In genomic region chr2:28629911-28630381, GRCm38 (mm10) we compare ENCODE assay signal across 13 mouse cellular contexts. TPM values are rescaled to one million over a fixed set of nuclear protein-coding genes. Genes with fewer than 3 reads are reported as not detected.
DNase-seq lines count a peak whose midpoint lies in the region; ATAC-seq and TF ChIP-seq lines count a peak whose summit lies in the region.
"Had no signal": no experiment of that assay in that cellular context is flagged by ENCODE, and none has a peak within 500 bp of the region (broad histone marks: within the 10 kb centered on the region; RNA-seq: fewer than 3 reads in every experiment).

No protein-coding gene starts in this region.

- H3K4me1 ChIP-seq in kidney, adult 2 months (ENCODE audit: control insufficient read depth, insufficient read depth, low read length): peaks cover 18% of the 10 kb centered on the region
- H3K4me1 ChIP-seq in limb, embryonic 13.5 days: peaks cover 19% of the 10 kb centered on the region
- H3K4me1 ChIP-seq in forebrain, embryonic 14.5 days (ENCODE audit: control insufficient read depth, insufficient read depth, low read length): no peaks in the 10 kb centered on the region
- H3K4me1 ChIP-seq: forebrain, embryonic 12.5 days had no signal

- peak; percentile 57; the same call in 1 of the 2 replicates for ATAC-seq in limb, embryonic 13.5 days (ENCODE audit: low FRiP score, low read depth)
- ATAC-seq in forebrain, embryonic 14.5 days: no peak

- no peak for TF ChIP-seq POLR2A in kidney, adult 2 months (IDR thresholded peaks at IDR 0.05; ENCODE audit: low read depth, low read length)

- peak; percentile 13 for DNase-seq in adrenal gland, postnatal 10 days
- no peak for DNase-seq in adrenal gland, postnatal 4 days (ENCODE audit: low spot score in 2 of 2)
- peak; percentile 88 for DNase-seq in kidney, adult 2 months
- DNase-seq in splenic B cell, adult 2 months (ENCODE audit: low read depth, low spot score): peak; percentile 57
- DNase-seq in gastrocnemius, adult 18-20 months (ENCODE audit: low spot score): no peak
- no peak for DNase-seq in right cerebral cortex, postnatal 36 days (ENCODE audit: low spot score in 2 of 2)
- no peak for DNase-seq in forebrain, embryonic 14.5 days (ENCODE audit: low spot score)
- DNase-seq: lung, postnatal 14 days had no signal

- H3K27me3 ChIP-seq in kidney, adult 2 months (replicated peaks; ENCODE audit: control insufficient read depth, insufficient read depth, low read length): no peaks in the 10 kb centered on the region
- H3K27me3 ChIP-seq in limb, embryonic 13.5 days: 0 out of 2 replicates have a peak, but pooled peaks cover 3% of the 10 kb centered on the region
- no peaks in the 10 kb centered on the region for H3K27me3 ChIP-seq in splenic B cell, adult 2 months (ENCODE audit: control insufficient read depth, insufficient read depth, low read length, poor library complexity, severe bottlenecking)
- H3K27me3 ChIP-seq in forebrain, embryonic 14.5 days (replicated peaks; ENCODE audit: control insufficient read depth, insufficient read depth, low read length): no peaks in the 10 kb centered on the region

- peak overlapping the region; percentile 8; the same call in 1 of the 2 replicates for H3K27ac ChIP-seq in kidney, adult 2 months (ENCODE audit: insufficient read depth, low read depth, low read length)
- no peak overlapping the region; the same call in 1 of the 2 replicates for H3K27ac ChIP-seq in limb, embryonic 13.5 days
- no peak overlapping the region for H3K27ac ChIP-seq in forebrain, embryonic 14.5 days (ENCODE audit: low read depth, low read length)
- H3K27ac ChIP-seq: forebrain, embryonic 12.5 days had no signal

- H3K9me3 ChIP-seq in limb, embryonic 13.5 days: no peaks in the 10 kb centered on the region
- H3K9me3 ChIP-seq in forebrain, embryonic 14.5 days (replicated peaks; ENCODE audit: control insufficient read depth, low read length): no peaks in the 10 kb centered on the region
- H3K9me3 ChIP-seq: forebrain, embryonic 12.5 days; G1E had no signal

- H3K9ac ChIP-seq in limb, embryonic 13.5 days: no peak overlapping the region
- no peak overlapping the region for H3K9ac ChIP-seq in forebrain, embryonic 14.5 days (ENCODE audit: low read length)
- H3K9ac ChIP-seq: forebrain, embryonic 12.5 days had no signal

- TF ChIP-seq CTCF in kidney, adult 2 months (conservative IDR thresholded peaks at IDR 0.05; ENCODE audit: insufficient read depth, insufficient read length, low read depth, low read length): no peak

- peak overlapping the region; percentile 22 for H3K4me2 ChIP-seq in limb, embryonic 13.5 days (replicated peaks)
- H3K4me2 ChIP-seq in forebrain, embryonic 14.5 days (ENCODE audit: low read length): no peak overlapping the region
- H3K4me2 ChIP-seq: forebrain, embryonic 12.5 days had no signal

- WGBS in kidney, adult 2 months: 9% methylated on average over 4 of the region's 4 CpGs
- 16% methylated on average over 4 of the region's 4 CpGs for WGBS in limb, embryonic 13.5 days
- 68% methylated on average over 4 of the region's 4 CpGs for whole genome bisulfite sequencing in forebrain, embryonic 14.5 days

- H3K4me3 ChIP-seq in kidney, adult 2 months (ENCODE audit: insufficient read depth, low read depth, low read length): no peak overlapping the region
- H3K4me3 ChIP-seq in limb, embryonic 13.5 days: no peak overlapping the region
- no peak overlapping the region for H3K4me3 ChIP-seq in forebrain, embryonic 14.5 days (ENCODE audit: low read depth, low read length)
- H3K4me3 ChIP-seq: forebrain, embryonic 12.5 days had no signal

- H3K36me3 ChIP-seq in kidney, adult 2 months (ENCODE audit: control insufficient read depth, insufficient read depth, low read length): no peaks in the 10 kb centered on the region
- no peaks in the 10 kb centered on the region for H3K36me3 ChIP-seq in limb, embryonic 13.5 days
- no peaks in the 10 kb centered on the region for H3K36me3 ChIP-seq in splenic B cell, adult 2 months (ENCODE audit: control insufficient read depth, insufficient read depth, low read length, poor library complexity, severe bottlenecking)
- H3K36me3 ChIP-seq in forebrain, embryonic 14.5 days (ENCODE audit: control insufficient read depth, insufficient read depth, low read length): no peaks in the 10 kb centered on the region
- H3K36me3 ChIP-seq: forebrain, embryonic 12.5 days; G1E had no signal

RNA-seq across cellular contexts. Expression of gene Gfi1b, which starts 8.2 kb away (rescaled TPM):
- total RNA-seq in adrenal gland, postnatal 10 days (2021): 1 to 10 TPM in 1 of 2 experiments, under 1 TPM in 1; 0.66 to 4.4 TPM
- 1 to 10 TPM; 3.1 to 7.9 TPM for total RNA-seq in adrenal gland, postnatal 4 days (2021)
- polyA plus RNA-seq in kidney, adult 2 months (2012; rRNA removed): 0.06 and 0.30 TPM in 2 replicates
- 0.65 and 0.98 TPM in 2 replicates for polyA plus RNA-seq in limb, embryonic 13.5 days (2015; fragmentation: Nextera tagmentation; extraction: Ambion mirVana)
- not detected for total RNA-seq in gastrocnemius, adult 18-20 months (2021)
- polyA plus RNA-seq in forebrain, embryonic 14.5 days (2014; fragmentation: Nextera tagmentation; extraction: Ambion mirVana): 0.12 TPM in 1 of 2 replicates, not detected in the other
- total RNA-seq: adrenal gland, adult 18-20 months; layer of hippocampus, postnatal 14 days had no signal

RNA-seq across cellular contexts. Expression of gene Tsc1, which starts 11.1 kb away (rescaled TPM):
- total RNA-seq in adrenal gland, postnatal 10 days (2021): 10 to 100 TPM; 15.5 to 20.7 TPM
- total RNA-seq in adrenal gland, postnatal 4 days (2021): 10 to 100 TPM; 27.7 to 28.0 TPM
- polyA plus RNA-seq in kidney, adult 2 months (2012; rRNA removed): 17.5 and 21.4 TPM in 2 replicates
- 21.2 and 23.2 TPM in 2 replicates for polyA plus RNA-seq in limb, embryonic 13.5 days (2015; fragmentation: Nextera tagmentation; extraction: Ambion mirVana)
- 10 to 100 TPM; 40.6 to 45.6 TPM for total RNA-seq in gastrocnemius, adult 18-20 months (2021)
- 17.7 and 25.5 TPM in 2 replicates for polyA plus RNA-seq in forebrain, embryonic 14.5 days (2014; fragmentation: Nextera tagmentation; extraction: Ambion mirVana)

RNA-seq across cellular contexts. Expression of gene Gtf3c5, which starts 46.4 kb away (rescaled TPM):
- total RNA-seq in adrenal gland, postnatal 10 days (2021): 10 to 100 TPM; 15.5 to 21.5 TPM
- total RNA-seq in adrenal gland, postnatal 4 days (2021): 10 to 100 TPM; 27.0 to 28.3 TPM
- 20.4 and 20.8 TPM in 2 replicates for polyA plus RNA-seq in kidney, adult 2 months (2012; rRNA removed)
- 53.4 and 53.5 TPM in 2 replicates for polyA plus RNA-seq in limb, embryonic 13.5 days (2015; fragmentation: Nextera tagmentation; extraction: Ambion mirVana)
- 1 to 10 TPM; 7.2 to 8.9 TPM for total RNA-seq in gastrocnemius, adult 18-20 months (2021)
- 20.5 and 28.6 TPM in 2 replicates for polyA plus RNA-seq in forebrain, embryonic 14.5 days (2014; fragmentation: Nextera tagmentation; extraction: Ambion mirVana)

Comparison
In these comparisons a context has a peak if more than half of its experiments do, and no peak if none do; other contexts are left out.
1. DNase-seq: peak in adrenal gland, postnatal 10 days (single experiment), kidney, adult 2 months (single experiment) and splenic B cell, adult 2 months (single experiment); none in adrenal gland, postnatal 4 days (0 of 2), gastrocnemius, adult 18-20 months (single experiment), right cerebral cortex, postnatal 36 days (0 of 2) and forebrain, embryonic 14.5 days (single experiment).